Mouse (Mus musculus): ENCODE results near the gene Slc16a8.

The Slc16a8 gene

GRCm38 (mm10) chr15:79216191-79216590 is 38.4 kb downstream of the Slc16a8 start:
- no peak for DNase-seq (ENCODE audit: low read depth, low spot score)

GRCm38 (mm10) chr15:79213591-79213990 is 41.0 kb downstream of the Slc16a8 start:
- no peak for DNase-seq (ENCODE audit: low read depth, low spot score)

- no peak for DNase-seq (ENCODE audit: low read depth, low spot score)
Measured at GRCm38 (mm10) chr15:79212750-79213446, 41.7 kb downstream of the Slc16a8 start.

GRCm38 (mm10) chr15:79210357-79210756 is 44.2 kb downstream of the Slc16a8 start:
- DNase-seq (ENCODE audit: low read depth, low spot score), result no peak

GRCm38 (mm10) chr15:79208758-79209439 is 45.7 kb downstream of the Slc16a8 start:
- no peak for DNase-seq (ENCODE audit: low read depth, low spot score)

- no peak for DNase-seq (ENCODE audit: low read depth, low spot score)
Measured at GRCm38 (mm10) chr15:79208211-79208610, 46.4 kb downstream of the Slc16a8 start.

GRCm38 (mm10) chr15:79202575-79202974 is 52.0 kb downstream of the Slc16a8 start:
- no peak for DNase-seq (ENCODE audit: low read depth, low spot score)

GRCm38 (mm10) chr15:79201491-79202150 is 52.9 kb downstream of the Slc16a8 start:
- DNase-seq (ENCODE audit: low read depth, low spot score), result no peak
